Mouse (Mus musculus): Measurements from ENCODE around the gene Lrrn1. TPM values are rescaled to one million over a fixed set of nuclear protein-coding genes. Genes with fewer than 3 reads are reported as not detected.

Gene Lrrn1
- 0.19 TPM for polyA plus RNA-seq (2014; fragmentation: Illumina TruSeq; extraction: RNeasy Lipid Tissue Mini Kit (QIAGEN cat#74804); ENCODE audit: low read depth, low replicate concordance)

GRCm38 (mm10) chr6:107528877-107529864 lies at the start of gene Lrrn1:
Lrrn1 (plus strand) TSS chr6:107529768.

